Mouse (Mus musculus): ENCODE results near the gene Olfr1062. TPM values are rescaled to one million over a fixed set of nuclear protein-coding genes. Genes with fewer than 3 reads are reported as not detected.

Gene Olfr1062
- polyA plus RNA-seq, 1 experiment from 2014 or later: not detected

Other genes with a start within 250 kb of the Olfr1062 start
- not detected in 2 replicates for gene Olfr1044, start 248.9 kb downstream of the Olfr1062 start, polyA plus RNA-seq (2016; fragmentation: Nextera tagmentation; extraction: Ambion mirVana)
- not detected in 2 replicates for gene Olfr52, start 241.1 kb downstream of the Olfr1062 start, polyA plus RNA-seq (2016; fragmentation: Nextera tagmentation; extraction: Ambion mirVana)
- gene Olfr1045, start 223.7 kb downstream of the Olfr1062 start, polyA plus RNA-seq (2016; fragmentation: Nextera tagmentation; extraction: Ambion mirVana): not detected in 2 replicates
- not detected in 2 replicates for gene Olfr1046, start 207.4 kb downstream of the Olfr1062 start, polyA plus RNA-seq (2016; fragmentation: Nextera tagmentation; extraction: Ambion mirVana)
- gene Olfr1047, start 195.3 kb downstream of the Olfr1062 start, polyA plus RNA-seq (2016; fragmentation: Nextera tagmentation; extraction: Ambion mirVana): not detected in 2 replicates
- not detected in 2 replicates for gene Olfr1048, start 186.5 kb downstream of the Olfr1062 start, polyA plus RNA-seq (2016; fragmentation: Nextera tagmentation; extraction: Ambion mirVana)
- not detected in 2 replicates for gene Olfr1049, start 168.4 kb downstream of the Olfr1062 start, polyA plus RNA-seq (2016; fragmentation: Nextera tagmentation; extraction: Ambion mirVana)
- not detected in 2 replicates for gene Olfr1051, start 147.7 kb downstream of the Olfr1062 start, polyA plus RNA-seq (2016; fragmentation: Nextera tagmentation; extraction: Ambion mirVana)
- gene Olfr1052, start 134.3 kb downstream of the Olfr1062 start, polyA plus RNA-seq (2016; fragmentation: Nextera tagmentation; extraction: Ambion mirVana): not detected in 2 replicates
- gene Olfr1053, start 111.5 kb downstream of the Olfr1062 start, polyA plus RNA-seq (2016; fragmentation: Nextera tagmentation; extraction: Ambion mirVana): not detected in 2 replicates
- gene Olfr1054, start 91.3 kb downstream of the Olfr1062 start, polyA plus RNA-seq (2016; fragmentation: Nextera tagmentation; extraction: Ambion mirVana): not detected in 2 replicates
- gene Olfr1055, start 76.5 kb downstream of the Olfr1062 start, polyA plus RNA-seq (2016; fragmentation: Nextera tagmentation; extraction: Ambion mirVana): not detected in 2 replicates
- gene Olfr1056, start 64.3 kb downstream of the Olfr1062 start, polyA plus RNA-seq (2016; fragmentation: Nextera tagmentation; extraction: Ambion mirVana): not detected in 2 replicates
- not detected in 2 replicates for gene Olfr1057, start 48.4 kb downstream of the Olfr1062 start, polyA plus RNA-seq (2016; fragmentation: Nextera tagmentation; extraction: Ambion mirVana)
- gene Olfr1058, start 38.2 kb downstream of the Olfr1062 start, polyA plus RNA-seq (2016; fragmentation: Nextera tagmentation; extraction: Ambion mirVana): not detected in 2 replicates
- not detected in 2 replicates for gene Olfr1061, start 12.7 kb downstream of the Olfr1062 start, polyA plus RNA-seq (2016; fragmentation: Nextera tagmentation; extraction: Ambion mirVana)
- not detected in 2 replicates for gene Olfr1065, start 23.8 kb upstream of the Olfr1062 start, polyA plus RNA-seq (2016; fragmentation: Nextera tagmentation; extraction: Ambion mirVana)
- gene Olfr1066, start 29.5 kb upstream of the Olfr1062 start, polyA plus RNA-seq (2016; fragmentation: Nextera tagmentation; extraction: Ambion mirVana): not detected in 2 replicates
- not detected in 2 replicates for gene Olfr228, start 60.6 kb upstream of the Olfr1062 start, polyA plus RNA-seq (2016; fragmentation: Nextera tagmentation; extraction: Ambion mirVana)
- not detected in 2 replicates for gene Olfr1076, start 81.7 kb upstream of the Olfr1062 start, polyA plus RNA-seq (2016; fragmentation: Nextera tagmentation; extraction: Ambion mirVana)
- not detected in 2 replicates for gene Olfr1079, start 115.7 kb upstream of the Olfr1062 start, polyA plus RNA-seq (2016; fragmentation: Nextera tagmentation; extraction: Ambion mirVana)
- not detected in 2 replicates for gene Olfr1080, start 131.5 kb upstream of the Olfr1062 start, polyA plus RNA-seq (2016; fragmentation: Nextera tagmentation; extraction: Ambion mirVana)
- not detected in 2 replicates for gene Olfr1082, start 172.2 kb upstream of the Olfr1062 start, polyA plus RNA-seq (2016; fragmentation: Nextera tagmentation; extraction: Ambion mirVana)
- not detected in 2 replicates for gene Olfr1084, start 213.0 kb upstream of the Olfr1062 start, polyA plus RNA-seq (2016; fragmentation: Nextera tagmentation; extraction: Ambion mirVana)
- gene Olfr1085, start 235.3 kb upstream of the Olfr1062 start, polyA plus RNA-seq (2016; fragmentation: Nextera tagmentation; extraction: Ambion mirVana): not detected in 2 replicates

All from hindbrain, embryonic 12.5 days (tissue).